Mouse (Mus musculus) telencephalon, adult 2 months (tissue): Measurements from ENCODE around the gene Cela1.

Experiments used
- DNase-seq: peaks from one replicate; pipeline ENCODE4 v3.0.0-alpha.2; 2011; ENCODE audit warnings: low read depth, low spot score

Cela1 gene

DNA sequence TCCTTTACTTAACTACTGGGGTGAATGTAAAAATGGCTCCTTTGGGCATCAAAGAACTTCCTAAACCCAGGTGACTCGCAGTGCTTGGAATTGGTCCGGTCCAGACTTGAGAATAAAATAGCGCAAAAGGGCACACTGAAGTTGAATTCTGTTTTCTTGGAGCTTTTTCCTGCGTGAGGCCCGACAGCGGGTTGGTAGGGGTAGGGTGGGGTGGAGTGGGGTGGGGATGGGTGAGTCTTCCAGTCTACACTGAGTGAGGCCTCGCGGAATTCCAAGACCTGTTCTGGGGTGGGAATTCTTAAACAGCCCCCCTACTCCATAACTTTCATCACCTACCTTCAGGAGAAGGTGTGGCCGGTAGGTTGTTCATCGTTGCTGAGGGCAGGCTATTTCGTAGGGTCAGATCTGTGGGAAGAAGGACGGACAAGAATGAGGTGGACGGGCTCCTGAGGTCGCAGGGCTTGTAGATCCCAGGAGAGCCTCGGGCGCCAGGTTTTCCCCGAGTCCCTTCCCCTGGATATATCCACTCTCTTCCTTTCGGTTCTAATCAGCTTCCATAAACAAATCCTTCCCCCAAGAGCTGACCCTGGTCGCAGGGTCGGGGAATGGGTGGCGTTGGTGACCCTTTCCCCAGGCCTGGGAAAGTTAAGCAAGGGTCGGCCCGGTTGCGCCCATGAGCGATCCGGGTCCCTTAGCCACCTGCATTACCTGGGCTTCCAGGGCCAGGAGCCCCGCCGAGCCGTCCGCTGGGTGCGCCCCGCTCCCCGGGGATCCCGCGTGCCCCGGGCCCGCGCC is 51.7 kb downstream of the Cela1 start:
- DNase-seq = no peak

GRCm38 (mm10) chr15:100635239-100635638 is 52.5 kb downstream of the Cela1 start:
- DNase-seq = no peak

GRCm38 (mm10) chr15:100633341-100633740 is 54.4 kb downstream of the Cela1 start:
- no peak for DNase-seq

- DNase-seq = no peak
Measured at GRCm38 (mm10) chr15:100632323-100632722, 55.4 kb downstream of the Cela1 start.

- DNase-seq = no peak
Measured at GRCm38 (mm10) chr15:100631454-100632170, 56.1 kb downstream of the Cela1 start.

DNA sequence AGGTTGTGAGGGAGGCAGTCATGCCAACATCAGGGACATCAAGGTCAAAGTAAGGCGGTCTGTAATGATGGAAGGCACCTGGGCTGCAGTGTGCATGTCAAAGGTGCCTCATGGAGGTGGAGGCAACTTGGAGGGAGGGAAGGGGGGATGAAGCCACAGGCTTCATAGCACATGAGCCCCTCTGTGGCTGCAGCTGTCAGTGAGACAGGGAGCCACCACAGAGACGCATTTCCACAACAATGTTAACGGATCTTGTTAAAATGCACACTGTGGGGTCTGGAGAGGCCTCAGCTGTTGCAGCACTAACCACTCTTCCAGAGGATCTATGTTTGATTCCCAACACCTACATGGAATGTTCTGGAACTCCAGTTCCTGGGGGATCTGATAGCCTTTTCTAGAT is 57.6 kb downstream of the Cela1 start:
- DNase-seq = no peak

DNA sequence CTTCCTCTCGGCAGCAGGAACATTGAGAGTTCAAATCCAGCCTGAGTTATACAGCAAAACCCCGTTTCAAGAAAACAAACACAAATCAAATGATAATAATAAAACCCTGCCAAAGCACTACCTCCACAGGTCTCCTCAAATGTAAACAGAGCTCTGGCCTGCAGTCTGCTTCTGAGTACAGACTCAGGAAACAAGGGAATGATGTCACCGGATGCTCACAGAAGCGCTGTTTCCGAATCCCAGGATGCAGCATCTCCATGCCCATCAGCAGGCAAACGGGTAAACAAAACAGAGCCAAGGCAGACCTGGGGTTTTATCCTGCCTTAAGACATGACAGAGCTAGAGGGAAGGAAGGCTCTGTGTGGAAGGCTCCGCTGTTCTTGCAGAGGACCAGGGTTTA is 58.9 kb downstream of the Cela1 start:
- no peak for DNase-seq

DNA sequence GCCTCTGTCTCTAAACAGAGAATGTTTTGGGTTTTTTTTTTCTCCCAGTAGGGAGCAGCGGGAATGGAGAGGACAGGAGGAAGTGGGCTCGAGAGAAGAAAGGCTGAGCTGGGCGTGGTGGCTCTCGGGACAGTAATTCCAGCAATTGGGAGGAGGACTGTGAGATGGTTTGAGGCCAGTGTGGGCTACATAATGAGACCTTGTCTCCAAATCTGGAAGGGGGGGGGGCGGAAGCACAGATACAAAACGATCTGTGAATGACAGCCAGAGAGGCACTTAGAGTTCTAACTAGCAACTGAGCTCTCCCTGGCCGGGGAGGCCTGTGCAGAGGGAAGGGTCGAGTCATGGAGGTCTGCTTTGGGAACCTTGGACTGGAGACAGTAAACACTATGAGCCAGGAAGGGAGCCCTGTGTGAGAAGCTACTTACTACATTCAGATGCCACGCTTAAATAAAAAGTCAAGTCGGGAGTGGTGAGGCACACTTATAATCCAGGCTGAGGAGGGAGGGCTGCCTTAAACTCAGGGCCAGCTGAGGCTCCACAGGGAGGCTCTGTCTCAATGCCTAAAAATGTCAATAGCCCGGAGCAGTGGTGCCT is 59.8 kb downstream of the Cela1 start:
- no peak for DNase-seq

- DNase-seq = no peak
Measured at GRCm38 (mm10) chr15:100627287-100627686, 60.4 kb downstream of the Cela1 start.

GRCm38 (mm10) chr15:100624435-100624834 is 63.3 kb downstream of the Cela1 start:
- no peak for DNase-seq
